Mouse (Mus musculus) telencephalon, adult 2 months (tissue): ENCODE measurements at regions not wholly inside any gene's neighbourhood (a gene's known extent, or its start where the extent isn't known, plus 50 kb on each side); places are given as distances from the start of the nearest gene placed in this dataset.

Experiments used
- DNase-seq: peaks from one replicate; pipeline ENCODE4 v3.0.0-alpha.2; 2011; ENCODE audit warnings: low read depth, low spot score

- no peak for DNase-seq
These were observed 58.6 kb downstream of the Tspan17 start for GRCm38 (mm10) chr13:54847764-54848183.

- no peak for DNase-seq
These were observed 62.0 kb downstream of the Tspan17 start for GRCm38 (mm10) chr13:54851131-54851530.

DNA sequence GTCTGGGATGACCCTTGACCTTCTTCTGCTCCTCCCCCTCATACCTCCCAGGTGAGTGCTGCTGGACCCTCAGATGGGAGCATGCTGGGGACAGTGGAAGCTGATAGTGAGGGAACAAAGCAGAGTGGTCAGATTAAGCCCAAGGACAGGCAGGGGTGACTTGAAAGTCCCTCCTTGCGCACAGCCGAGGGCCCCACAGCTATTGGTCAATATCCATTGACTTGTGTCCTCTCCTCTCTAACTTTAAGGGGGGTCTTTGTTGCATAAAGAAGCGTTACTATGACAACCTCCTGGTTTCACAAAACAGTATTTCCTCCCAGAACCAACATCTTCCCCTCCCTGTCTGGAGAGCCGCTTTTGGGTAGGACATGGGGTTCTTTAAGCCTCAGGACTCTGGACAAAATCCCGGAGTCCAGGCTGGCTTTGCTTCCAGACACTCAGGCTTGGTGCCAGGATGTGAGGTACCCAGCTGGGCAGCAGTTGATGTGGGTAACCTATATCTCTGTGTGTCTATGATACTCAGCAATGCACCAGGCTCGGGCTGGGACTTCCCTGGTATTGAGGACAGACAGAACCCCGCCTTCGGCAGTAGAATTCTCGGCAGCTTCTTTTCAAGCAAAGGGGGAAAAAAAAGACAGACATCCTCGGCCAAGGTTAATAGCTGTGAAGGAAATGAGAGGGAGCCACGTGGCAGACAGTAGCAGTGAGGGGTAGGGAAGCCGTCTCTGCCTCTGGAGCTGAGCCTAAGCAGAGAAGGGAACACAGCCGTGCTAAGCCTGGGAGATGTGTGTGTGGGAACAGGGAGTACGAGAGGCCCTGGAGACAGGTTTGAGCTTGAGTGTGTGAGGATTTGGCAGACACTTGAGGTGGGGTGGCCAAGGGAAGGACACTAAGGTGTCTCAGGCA lies 66.4 kb downstream of the Tspan17 start:
- DNase-seq: no peak

- no peak for DNase-seq
These were observed 73.8 kb downstream of the Tspan17 start for GRCm38 (mm10) chr13:54862931-54863330.

DNA sequence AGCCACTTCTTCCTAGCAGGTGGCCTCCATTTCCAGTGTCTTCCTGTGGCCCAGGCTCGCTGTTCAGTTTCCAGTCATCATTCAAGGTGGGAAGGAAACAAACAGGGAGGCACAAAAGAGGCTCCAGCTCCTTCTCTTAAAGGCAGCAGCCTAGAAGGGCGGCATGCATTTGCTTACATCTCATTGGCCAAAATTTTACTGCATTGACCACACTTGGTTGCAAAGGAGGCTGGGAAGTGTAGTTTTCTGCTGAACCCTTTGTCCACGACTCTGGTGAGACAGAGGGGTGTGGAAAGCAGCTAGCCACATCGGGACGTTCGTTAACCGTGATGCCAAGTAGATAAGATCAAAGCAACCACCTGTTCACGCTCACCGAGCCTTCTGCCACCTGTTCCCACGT lies 74.9 kb downstream of the Tspan17 start:
- DNase-seq: peak; percentile 44

- DNase-seq: no peak
These were observed 77.2 kb upstream of the Unc5a start for GRCm38 (mm10) chr13:54872004-54872403.

DNA sequence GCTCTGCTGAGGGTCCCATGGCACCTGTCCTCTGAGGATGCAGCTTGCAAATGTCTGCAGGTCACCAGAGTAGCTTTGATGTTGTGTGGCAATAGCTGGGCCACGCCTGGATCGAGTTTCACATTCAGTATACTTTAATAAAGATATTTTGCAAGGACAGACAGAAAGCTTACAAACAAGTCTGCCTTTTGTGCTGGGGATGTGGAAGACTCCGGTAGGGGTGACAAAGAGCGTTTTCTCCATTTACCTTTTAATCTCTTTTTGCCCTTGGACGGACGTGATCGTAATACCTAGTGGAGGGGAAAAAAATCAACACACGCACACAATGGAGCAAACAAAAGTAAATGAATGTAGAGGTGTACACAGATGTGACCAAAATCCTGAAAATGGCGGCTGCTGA lies 75.3 kb upstream of the Unc5a start:
- no peak for DNase-seq

- no peak for DNase-seq
These were observed 74.7 kb upstream of the Unc5a start for GRCm38 (mm10) chr13:54874291-54875200.

GRCm38 (mm10) chr13:54876556-54876955 lies 72.7 kb upstream of the Unc5a start:
- DNase-seq: no peak

DNA sequence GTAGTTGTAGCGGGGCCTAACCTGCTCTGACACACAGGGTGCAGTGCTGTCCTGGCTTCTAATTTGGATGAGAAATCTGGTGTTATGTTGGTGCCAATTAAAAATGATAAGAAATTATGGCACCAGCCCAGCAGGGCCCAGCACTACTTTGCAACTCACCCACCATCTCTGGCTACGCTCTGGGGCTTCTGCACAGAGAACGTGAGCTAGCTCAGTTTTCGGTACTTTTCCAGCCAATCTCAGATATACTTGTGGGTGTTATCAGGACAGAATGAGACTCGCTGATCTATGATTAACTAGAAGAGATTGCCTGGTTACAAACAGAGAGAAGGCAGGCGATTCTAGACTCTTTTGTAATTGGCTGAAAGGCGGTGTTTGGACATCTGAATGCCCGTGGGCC lies 71.6 kb upstream of the Unc5a start:
- DNase-seq: peak; percentile 87

GRCm38 (mm10) chr13:54879325-54879724 lies 69.9 kb upstream of the Unc5a start:
- DNase-seq: no peak

DNA sequence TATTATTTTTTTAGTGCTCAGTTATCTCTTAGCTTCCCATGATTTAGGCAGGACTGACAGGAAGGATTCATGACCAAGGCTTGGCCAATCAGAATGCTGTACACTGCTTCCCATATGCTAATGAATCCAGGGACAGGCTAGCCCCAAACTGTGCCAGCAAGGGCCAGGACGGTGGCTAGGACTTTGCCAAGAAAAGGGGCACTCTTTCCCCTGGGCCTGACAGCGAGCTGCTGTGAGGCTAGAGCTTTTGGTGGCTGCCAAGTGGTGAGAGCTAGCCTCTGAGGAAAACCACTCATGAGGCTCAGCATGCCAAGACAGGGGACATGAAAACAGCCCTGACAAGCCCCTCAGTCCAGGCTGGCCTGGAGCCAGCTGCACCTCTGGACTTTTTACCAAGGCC lies 69.0 kb upstream of the Unc5a start:
- no peak for DNase-seq

DNA sequence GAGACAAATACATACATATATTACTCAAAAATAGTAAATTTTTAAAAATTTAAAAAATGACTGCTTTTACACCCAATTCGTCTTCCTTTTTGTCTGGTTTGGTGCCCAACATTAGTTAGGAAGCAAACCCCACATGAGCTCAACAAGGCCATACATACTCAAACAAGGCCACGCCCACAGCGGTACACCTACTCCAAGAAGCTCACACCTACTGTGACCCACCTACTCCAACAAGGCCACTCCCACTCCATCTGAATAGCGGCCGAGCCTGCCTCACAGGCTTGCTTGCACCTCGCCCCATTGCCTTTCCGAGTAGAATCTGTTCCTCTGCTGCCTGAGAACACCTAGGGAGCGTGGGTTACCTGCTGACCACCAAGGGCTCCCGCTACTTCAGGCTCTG lies 66.4 kb upstream of the Unc5a start:
- DNase-seq: no peak

GRCm38 (mm10) chr13:54883748-54884708 lies 65.2 kb upstream of the Unc5a start:
- DNase-seq: no peak

DNA sequence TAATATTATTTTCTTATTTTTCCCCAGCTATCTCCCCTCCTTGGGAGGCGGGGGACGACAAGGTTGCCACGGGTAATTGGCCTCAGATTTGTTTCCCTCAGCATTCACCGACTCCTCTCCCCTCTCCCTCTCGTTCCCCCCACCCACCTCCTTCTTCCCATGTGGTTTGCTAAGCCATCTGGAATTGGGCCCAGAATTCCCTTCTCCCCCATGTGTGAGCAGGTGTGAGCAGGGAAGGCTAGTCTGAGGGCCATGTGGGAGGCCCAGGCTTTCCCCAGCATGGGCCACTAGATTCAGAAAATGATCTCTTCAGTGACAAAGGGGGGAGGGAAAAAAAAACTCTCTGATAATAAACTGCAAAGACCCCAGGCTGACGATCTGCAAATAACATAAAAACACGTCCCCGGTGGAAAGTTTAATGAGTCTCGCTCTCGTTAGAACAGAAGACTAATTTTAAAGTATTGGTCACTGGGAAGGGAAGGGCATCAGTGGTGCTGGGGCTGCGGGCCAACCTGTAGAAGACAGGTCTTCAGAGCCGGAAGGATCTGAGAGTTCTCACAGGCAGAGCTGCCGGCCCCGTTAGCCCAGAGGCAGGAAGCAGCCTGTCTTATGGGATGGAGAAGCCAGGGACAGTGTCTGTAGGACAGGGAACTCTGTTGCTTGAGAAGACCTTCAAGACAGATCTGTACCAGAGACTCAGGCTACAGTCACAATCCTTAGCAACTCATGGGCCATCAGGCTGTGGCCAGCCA lies 64.3 kb upstream of the Unc5a start:
- no peak for DNase-seq

DNA sequence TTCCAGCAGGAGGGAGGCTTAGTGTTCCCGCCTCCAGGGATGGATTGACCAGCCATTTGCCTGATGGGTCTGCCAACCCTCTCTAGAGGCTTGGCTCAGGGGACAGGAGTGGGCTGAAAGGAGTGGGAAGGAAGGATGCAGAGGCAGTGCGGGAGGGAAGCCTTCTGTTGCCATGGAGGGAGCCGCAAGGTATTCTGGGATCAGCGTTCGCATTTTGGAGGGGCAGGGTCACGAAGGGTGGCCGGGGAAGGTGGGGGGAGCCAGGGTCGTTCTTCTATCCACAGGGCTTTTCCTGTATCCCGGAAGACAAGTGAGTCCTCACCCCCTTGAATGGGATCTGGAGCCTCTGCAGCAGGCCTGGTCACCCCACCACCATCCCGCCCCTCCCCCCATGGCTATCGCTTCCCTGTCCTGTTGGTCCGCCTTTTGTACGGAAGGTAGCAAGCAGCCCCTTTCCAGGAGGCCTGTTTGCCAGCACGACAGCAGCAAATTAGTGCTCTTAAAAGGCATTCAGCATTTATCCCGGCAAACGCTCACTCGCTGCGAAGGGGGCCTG lies 61.8 kb upstream of the Unc5a start:
- no peak for DNase-seq

GRCm38 (mm10) chr13:54888021-54888420 lies 61.2 kb upstream of the Unc5a start:
- no peak for DNase-seq

DNA sequence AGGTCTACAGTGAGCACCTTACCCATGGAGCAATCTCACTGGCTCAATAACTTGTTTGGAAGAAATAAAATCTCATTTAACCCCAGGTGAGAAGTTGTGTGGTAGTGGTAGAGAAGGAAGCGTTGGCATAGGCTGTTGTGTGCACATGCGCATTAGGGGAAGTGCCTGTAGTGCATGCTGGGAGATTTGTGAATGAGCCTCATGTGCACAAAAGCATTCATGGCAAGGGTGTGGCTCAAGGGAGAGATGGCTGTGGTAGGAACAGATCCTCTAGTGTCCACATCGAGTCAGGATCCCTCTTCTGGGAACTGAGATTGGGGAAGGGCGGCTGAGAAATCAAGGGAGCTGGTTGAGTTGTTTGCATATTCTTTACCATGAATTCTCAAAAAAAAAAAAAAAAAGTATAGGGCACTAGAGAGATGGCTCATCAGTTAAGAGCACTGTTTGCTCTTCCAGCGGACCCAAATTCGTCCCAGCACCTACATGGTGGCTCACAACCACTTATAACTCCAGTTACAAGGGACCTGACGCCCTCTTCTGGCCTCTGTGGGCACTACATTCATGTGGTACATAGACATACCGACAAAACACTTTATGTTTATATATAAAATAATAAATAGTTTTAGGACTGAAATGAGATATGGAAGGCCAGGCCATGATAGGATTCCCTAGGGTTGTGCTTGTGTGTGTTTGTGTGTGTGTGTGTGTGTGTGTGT lies 59.4 kb upstream of the Unc5a start:
- no peak for DNase-seq

DNA sequence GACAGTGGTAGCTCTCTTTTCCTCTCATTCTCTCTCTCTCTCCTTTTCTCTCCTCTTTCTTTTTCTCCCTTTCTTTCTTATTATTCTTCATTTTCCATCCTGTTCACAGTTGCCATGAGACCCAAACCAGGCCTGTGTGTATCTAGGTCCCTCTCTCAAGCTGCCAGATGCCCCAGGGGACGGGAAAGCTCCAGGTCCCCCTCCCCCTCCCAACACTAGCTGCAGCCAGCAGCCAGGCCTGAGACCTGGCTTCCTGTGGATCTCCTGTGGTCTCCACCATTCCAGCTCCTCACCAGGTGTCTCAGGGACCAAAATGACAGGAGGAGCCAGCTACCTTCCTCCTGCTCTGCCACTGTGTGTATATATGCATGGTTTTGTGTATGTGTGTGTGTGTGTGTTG lies 56.6 kb upstream of the Unc5a start:
- no peak for DNase-seq

GRCm38 (mm10) chr13:54893651-54894050 lies 55.6 kb upstream of the Unc5a start:
- no peak for DNase-seq
